Mouse (Mus musculus): Measurements from ENCODE around the gene Gm49345.

GRCm38 (mm10) chr13:67545941-67546340 is 91.6 kb downstream of the Gm49345 start:
- TF ChIP-seq CTCF (IDR thresholded peaks at IDR 0.05; ENCODE audit: borderline replicate concordance, control insufficient read depth, extremely low read depth, insufficient read depth, low read length, poor library complexity) = no peak
- TF ChIP-seq POLR2A (IDR thresholded peaks at IDR 0.05; ENCODE audit: control insufficient read depth, extremely low read depth, insufficient read depth, low read length, poor library complexity) = no peak

All from thymus, adult 2 months (tissue).